Mouse (Mus musculus) liver, postnatal 0 days (tissue): ENCODE results near the gene Cym.

Experiments used
- CTCF ChIP-seq: sonication (generic); IDR thresholded peaks from 2 replicates; pipeline ENCODE4 v1.5.1; 2016; ENCODE audit warnings: antibody characterized with exemption, low read depth
- EP300 ChIP-seq: IDR thresholded peaks from 2 replicates; pipeline ENCODE4 v1.6.1; 2016; ENCODE audit warnings: antibody characterized with exemption, low read depth, mild to moderate bottlenecking

DNA sequence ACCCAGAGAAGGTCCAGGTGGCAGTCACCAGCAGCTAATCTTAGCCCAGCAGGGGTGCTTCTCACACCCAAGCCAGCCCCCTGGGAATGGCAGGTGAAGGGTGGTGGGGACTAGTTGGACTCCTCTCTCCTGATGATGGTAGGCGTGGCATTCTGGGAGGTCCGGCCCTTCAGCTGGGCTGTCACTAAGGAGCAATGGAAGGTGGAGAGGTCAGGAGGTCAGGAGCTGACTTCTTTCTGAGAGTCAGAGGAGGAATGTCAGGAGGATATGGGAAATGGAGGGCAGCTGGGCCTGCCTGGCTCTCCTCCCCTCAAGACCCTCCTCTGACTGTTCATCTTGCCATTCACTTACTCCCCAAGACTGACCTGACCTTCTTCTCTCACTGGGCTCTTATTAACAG lies 16.5 kb upstream of the Cym start:
- no peak for TF ChIP-seq EP300
- no peak for TF ChIP-seq CTCF
